Mouse (Mus musculus) large intestine, adult 2 months (tissue): ENCODE measurements around the gene Mon2. TPM values are rescaled to one million over a fixed set of nuclear protein-coding genes. Genes with fewer than 3 reads are reported as not detected.
"Not testable (repeated sequence)": the region's sequence is repeated elsewhere in the genome, so short reads cannot be mapped to it uniquely, and the experiment has no call there.

Source experiments
- DNase-seq: peaks from one replicate; pipeline ENCODE4 v3.0.0-alpha.2; 2012; ENCODE audit warnings: low read depth, low spot score
- WGBS: fragments of 180-500 bp; shearing (Covaris S2); methylation state at CpG from one replicate; pipeline ENCODE4 v1.1.7; 2018; 5-methylcytosine and 5-hydroxymethylcytosine counted together
- polyA plus RNA-seq: library from polyadenylated mRNA; depleted of rRNA; stranded (reverse); fragments of >200 nt; gene quantifications from 2 replicates; pipeline ENCODE4 v1.2.3, GENCODE M21; 2012

Mon2 gene
- polyA plus RNA-seq, 1 experiment = 53.4 TPM

DNA sequence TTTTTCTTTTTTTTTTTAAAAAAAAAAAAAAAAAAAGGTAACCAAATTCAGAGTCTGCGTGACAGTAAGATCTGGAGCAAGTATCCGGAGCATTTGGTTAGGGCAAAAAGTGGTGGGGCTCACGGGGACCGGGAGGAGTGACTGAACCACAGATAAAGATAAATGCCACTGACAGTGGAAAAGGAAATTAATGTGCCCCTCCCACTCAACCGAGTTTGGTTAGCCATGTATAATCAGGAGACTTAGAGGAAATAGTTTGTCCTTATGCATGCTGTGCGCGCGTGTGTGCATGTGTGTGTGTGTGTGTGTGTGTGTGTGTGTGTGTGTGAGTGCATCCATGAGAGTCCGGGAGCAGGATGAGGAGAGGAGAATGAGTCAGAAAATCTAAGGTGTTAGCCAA, 100.3 kb downstream of the Mon2 start:
- no peak for DNase-seq
- WGBS = 65% methylated on average over 9 of the region's 9 CpGs

DNA sequence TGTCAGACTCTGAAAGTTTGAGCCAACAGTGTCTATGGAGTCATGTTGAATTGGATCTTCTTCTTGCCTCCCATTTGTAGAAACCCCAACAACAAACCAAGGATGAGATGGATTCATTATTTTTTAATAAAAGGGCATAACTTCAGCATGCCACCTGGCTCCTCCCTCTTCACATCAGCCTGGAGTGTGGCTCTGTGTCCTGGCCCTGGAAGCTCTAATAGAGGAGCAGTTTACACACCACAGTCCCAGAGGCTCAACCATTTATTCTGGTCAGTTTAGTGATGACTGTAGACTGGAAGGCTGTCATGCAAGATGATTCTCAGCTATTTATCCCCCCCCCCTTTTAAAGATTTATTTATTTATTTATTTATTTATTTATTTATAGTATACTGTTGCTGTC, 103.1 kb downstream of the Mon2 start:
- DNase-seq = no peak

DNA sequence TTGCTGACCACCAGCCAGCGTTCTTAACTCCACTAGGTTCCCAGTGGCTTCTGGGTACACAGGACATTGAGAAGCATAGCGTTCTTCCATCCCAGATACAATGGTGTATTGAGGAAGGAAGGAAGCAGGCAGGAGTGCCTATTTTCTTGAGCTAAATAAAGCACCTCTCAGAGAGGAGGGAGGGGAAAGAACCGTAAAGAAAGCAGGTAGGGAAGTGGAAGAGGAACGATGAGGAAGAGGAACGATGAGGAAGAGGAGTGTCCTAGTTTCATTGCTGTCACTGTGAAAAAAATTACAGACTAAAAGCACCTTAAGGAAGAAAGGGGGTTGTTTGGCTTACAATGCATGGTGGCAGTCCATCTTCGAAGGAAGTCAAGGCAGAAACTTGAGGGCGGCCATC, 106.1 kb downstream of the Mon2 start:
- no peak for DNase-seq
- WGBS = 74% methylated on average over 7 of the region's 7 CpGs

DNA sequence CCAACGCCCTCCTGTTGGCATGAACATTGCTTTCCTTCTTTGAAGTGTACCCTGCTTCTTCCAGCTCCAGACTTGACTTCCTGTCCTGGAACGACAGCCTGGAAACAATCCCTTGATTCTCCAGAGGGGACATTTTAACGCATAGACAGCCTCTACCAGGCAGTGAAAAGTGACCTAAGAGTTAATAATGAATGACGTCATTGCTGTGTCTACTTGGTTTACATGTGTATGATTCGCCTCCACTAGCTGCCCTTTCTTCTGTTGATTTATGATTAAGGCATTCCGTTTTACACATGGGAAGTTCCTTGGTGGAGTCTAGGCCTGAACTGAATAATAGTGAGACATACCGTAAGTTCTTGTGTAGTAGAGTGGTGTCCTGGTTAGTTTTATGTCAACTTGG, 109.9 kb downstream of the Mon2 start:
- WGBS = 43% methylated on average over 7 of the region's 7 CpGs
- no peak for DNase-seq

DNA sequence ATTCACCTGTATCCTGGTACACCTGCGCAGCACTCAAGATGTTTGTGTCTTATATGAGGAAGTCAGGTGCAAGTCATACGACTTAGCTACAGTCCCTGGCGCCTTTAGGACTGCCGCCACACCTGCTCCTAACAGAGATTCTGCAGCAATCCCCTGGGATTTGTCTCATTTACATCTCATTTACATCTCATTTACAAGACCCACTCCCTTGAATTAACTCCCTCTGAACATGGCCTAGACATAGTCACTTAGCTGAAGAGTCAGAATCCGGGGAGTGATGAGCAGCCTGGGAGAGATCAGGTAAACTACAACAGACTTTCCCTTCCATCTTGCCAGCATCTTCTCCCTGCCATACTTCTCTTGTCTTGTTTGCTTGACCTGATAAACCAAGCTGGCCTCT, 110.7 kb downstream of the Mon2 start:
- 89% methylated on average over 5 of the region's 5 CpGs for WGBS
- DNase-seq = not testable (repeated sequence)

DNA sequence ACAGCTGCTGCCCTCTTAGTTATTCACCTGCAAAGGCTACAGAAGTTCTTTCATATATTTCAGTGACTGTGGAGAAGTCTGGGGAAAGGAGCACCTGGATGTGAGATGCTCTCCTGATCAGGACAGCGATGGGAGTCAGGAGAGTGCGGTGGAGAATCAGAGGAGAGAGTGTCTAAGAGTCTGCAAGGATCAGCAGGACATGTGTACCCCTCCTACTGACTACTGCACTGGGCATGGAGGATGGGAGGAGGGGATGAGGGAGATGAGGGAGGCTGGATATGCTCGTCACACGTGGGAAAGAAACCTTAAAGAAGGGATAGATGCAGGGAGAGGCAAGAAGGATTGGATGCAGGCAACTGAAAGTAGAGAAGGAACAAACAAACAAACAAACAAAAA, 112.1 kb downstream of the Mon2 start:
- WGBS = 65% methylated on average over 4 of the region's 4 CpGs
- no peak for DNase-seq

DNA sequence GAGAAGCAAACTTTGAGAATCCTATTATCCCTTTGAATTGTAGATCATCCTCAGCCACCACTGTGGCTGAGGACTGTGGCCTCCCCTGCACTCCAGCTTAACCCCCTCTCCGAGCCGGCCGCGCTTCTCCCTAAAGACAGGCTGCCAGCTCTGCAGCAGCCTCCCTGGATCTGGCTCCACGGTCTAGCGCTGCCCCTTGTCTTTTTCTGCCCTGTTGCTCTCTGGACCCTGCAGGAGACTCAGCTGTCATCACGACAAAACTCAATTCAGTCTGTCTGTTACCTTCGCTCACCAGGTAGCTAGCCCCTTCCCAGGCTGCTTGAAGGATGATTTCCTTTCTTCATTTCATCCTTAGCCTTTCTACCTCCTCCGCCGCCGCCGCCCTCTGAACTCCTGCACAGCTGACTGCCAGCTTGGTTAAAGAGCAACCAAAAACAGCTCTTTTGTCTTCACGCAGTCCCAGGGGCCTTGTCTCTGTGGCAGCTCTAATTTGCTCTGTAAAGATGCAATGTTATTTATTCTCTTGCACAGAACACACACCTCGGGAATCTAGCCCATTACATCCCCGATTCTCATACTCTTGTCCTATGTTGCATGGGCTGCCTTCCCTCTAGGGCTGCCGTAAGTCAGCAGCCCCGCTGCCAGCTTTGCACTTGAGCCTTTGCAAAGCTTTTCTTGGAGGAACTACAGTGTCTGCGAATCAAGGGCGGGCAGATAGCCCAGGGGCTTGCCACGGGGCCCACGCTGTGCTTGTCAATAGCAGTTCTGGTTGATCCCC, 112.7 kb downstream of the Mon2 start:
- WGBS = 13% methylated on average over 21 of the region's 21 CpGs
- DNase-seq = no peak

DNA sequence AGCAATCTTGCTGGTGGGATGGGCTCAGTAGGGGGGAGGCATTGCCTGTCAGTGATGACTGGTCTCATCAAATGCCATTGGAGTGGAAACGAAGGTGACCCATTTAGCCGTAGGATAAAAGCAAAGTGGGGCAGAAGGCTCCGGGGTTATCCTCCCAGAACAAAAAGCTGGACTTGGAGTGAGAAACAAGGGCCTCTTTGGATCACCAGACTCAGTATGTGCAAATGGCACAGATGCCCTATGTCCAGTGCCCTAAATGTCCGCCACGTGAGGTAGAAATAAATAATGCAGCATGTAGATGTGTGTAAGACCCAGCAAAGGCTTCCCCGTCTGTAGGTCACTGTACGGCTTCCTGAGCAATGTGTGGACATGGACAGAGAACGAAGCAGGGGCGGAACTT, 113.7 kb downstream of the Mon2 start:
- 89% methylated on average over 9 of the region's 9 CpGs for WGBS

DNA sequence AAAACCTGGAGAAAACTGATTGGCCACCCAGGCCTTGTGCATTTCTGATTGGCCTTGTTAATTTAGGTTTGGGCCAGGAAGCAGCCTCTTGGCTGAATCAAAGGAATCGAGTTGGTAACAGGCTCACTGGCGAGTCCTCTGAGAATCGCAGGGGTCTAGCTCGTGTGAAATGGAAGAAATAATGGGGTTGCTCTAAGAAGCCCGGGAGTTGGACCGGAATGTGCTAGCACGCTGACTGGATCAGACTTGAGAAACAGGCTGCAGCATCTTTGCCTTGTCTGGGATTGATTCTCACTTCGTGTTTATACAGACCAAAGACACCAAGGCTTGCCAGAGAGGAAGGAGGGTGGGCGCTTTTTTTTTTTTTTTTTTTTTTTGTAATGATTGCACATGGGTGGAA, 114.8 kb downstream of the Mon2 start:
- no peak for DNase-seq
- 83% methylated on average over 9 of the region's 9 CpGs for WGBS

More for the DNA sequence above, 113.7 kb downstream of the Mon2 start:
- DNase-seq = no peak

DNA sequence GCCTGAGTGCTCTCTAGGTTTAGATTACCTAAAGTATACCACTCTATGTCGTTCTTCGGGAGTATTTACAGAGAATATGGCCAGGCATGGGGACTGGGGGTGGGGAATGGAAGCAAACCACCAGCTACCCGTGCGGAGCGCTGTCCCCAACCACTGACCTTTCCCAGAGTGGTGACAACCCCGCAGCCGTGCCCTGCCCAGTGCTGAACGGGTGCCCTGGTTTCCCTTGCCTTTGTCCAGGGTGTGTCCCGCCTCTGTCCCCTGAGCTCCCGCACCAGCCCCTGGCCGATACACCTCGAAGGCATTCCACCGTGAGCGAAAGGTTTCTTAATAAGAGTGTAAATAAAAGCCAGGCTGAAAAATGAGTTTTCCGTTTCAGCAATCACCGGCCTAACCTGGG, 115.6 kb downstream of the Mon2 start:
- WGBS = 54% methylated on average over 16 of the region's 16 CpGs

DNA sequence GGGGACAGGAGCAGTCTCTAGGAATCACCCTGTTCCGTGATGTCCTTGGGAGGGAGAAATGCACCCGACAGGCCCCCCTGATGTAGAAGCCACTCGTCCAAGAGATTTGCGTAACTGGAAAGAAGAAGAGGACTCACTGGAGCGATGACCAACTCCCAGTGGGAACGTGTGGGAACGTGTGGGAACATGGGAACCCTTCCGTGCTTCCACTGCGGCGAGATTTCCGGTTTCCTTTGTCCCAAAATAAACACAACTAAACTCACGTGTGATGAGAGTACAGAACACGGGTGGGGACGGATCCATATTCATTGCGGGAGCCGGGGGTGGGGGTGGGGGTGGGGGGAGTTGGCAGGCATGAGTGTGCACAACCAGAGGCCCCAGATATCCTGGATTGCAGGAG, 116.1 kb downstream of the Mon2 start:
- DNase-seq = no peak
- WGBS = 82% methylated on average over 16 of the region's 16 CpGs

More for the DNA sequence above, 115.6 kb downstream of the Mon2 start:
- no peak for DNase-seq

DNA sequence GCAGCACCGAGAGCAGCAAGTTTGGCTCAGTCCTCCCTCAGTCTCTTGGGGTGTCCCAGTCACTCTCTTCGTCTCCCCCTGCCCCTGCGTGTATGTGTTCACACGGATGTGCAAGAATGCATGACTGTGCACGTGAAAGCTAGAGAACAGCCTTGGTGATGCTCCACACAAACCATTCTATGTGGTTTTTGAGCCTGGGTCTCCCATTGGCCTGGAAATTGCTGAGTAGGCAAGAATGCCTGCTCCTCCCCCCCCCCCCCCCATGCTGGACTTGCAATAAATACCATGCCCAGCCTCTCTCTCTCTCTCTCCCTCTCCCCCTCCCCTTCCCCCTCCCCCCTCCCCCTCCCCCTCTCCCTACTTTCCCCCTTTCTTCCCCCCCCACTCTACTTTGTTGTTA, 117.6 kb downstream of the Mon2 start:
- WGBS = 91% methylated on average over 5 of the region's 5 CpGs
- DNase-seq = no peak

DNA sequence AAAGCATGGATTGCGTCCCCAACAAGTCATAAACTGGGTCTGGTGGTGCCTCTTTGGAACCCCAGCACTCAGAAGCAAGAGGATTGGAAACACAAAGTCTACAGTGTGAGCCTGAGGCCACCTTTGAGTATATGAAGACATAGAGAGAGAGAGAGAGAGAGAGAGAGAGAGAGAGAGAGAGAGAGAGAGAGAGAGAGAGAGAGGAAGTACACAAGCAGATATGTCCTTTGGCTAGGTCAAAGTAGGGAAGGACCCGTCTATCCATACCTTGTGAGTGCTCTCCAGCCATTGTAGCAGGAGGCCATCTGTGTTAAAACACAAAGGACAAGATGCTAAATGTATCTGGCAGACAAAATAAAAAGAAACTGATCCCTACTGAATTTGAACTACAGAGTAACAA, 118.4 kb downstream of the Mon2 start:
- DNase-seq = no peak
- WGBS = 74% methylated on average over 2 of the region's 2 CpGs

DNA sequence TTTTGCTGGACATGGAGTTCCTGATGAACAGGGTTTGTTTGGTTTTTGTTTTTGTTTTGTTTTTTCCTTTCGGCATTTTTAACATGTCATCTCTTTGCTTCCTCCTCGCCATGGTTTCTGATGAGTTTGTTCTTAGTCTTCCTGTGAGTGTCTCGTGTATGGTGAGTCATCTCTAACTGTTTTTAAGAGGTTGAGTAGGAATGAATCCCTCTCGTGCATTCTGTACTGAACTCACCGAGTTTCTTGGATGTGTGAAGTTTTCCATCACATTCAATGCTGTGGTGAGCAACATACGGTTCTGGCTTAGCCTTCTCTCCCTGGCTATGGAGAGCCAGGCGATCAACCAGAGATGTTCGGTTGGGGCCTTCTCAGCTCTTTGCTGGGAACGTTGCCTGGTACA, 122.7 kb downstream of the Mon2 start:
- WGBS = 69% methylated on average over 9 of the region's 9 CpGs
- no peak for DNase-seq

DNA sequence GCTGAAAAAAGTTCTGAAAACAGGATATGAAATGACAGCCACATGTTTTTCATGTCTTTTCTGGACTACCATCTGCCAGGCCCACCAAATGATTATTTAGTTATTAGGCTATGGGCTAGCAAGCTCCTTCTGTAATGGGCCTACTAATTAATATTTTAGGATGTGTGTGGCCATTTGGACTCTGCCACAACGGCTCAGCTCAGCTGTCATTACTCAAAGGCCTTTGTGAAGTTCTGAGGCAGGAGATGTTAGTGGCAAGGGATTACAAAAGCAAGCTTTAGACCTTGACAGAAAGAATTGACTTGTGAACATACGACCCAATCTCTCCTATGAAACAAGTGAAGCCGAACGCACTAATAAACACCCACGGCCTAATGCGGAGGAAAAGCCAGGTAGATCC, 125.3 kb downstream of the Mon2 start:
- 88% methylated on average over 6 of the region's 6 CpGs for WGBS
- DNase-seq = no peak

DNA sequence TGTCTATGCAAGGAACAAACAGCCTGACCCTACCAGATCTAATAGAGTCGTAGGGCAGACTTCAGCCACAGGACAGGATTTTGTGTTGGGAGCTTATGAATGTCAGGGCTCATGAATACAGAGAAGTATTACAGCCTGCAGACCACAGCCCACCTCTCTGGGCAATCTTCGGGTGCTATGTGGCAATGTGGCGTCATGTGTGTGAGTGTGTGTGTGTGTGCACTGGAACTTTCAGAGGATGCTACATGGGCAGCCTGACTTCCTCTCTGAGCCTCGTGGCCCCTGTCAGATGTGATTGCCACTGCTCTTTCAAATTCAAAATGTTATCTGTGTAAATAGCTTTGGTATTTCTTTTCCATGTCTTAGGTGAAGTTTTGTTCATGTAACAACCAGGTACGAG, 131.4 kb downstream of the Mon2 start:
- 79% methylated on average over 5 of the region's 5 CpGs for WGBS
- no peak for DNase-seq

DNA sequence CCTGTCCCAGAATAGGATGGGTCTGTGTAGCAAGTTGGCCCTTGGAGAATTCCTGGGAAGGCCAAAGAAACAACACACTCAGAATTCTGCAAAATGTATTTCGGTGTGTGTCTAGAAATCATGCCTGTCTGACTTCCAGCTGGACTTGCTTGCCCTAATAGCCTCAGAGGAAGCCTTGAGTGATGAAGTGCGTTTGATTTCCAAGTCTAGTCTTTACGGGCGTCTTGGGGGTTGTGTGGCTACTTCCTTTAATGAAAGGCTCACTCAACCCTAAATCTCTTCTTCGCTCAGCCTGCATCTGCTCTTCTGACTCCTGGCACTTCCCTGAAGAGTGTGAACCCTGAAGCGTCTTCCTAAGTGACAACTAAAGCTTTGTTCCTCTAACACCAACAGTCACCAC, 132.5 kb downstream of the Mon2 start:
- WGBS = 83% methylated on average over 6 of the region's 6 CpGs

DNA sequence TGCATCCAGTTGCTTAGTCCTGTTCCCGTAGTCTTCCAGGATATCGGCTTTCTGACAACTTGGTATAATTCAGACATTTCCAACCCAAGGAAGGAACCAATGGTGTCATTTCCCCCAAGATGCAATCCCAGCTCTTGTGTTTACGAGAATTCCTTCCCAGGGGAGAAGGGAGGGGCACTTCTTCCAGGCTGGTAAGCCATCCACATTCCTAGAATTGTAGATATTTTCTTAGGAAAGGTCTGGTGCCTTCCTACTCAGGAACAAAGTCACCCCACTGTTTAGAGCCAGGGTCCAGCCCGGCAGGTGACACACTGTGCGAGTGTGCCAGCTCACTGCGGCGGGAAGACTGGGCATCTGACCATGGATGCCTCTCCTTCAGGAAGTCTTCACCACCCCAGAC, 133.5 kb downstream of the Mon2 start:
- 75% methylated on average over 7 of the region's 7 CpGs for WGBS
- DNase-seq = no peak

More for the DNA sequence above, 132.5 kb downstream of the Mon2 start:
- no peak for DNase-seq
